Mouse (Mus musculus) neural tube, embryonic 14.5 days (tissue): Measurements from ENCODE around the gene Hhex. TPM values are rescaled to one million over a fixed set of nuclear protein-coding genes. Genes with fewer than 3 reads are reported as not detected.

ENCODE experiments used
- ATAC-seq: fragments of 200-750 bp; cut with Nextera tagmentation; 2 replicates; pipeline ENCODE4 v1.8.0; 2017; ENCODE audit warnings: low read depth, mild to moderate bottlenecking, moderate TSS enrichment, moderate library complexity
- H3K27ac ChIP-seq: fragments of 300-500 bp; sonication (generic); 2 replicates; pipeline ENCODE4 v1.5.1; 2014; ENCODE audit warnings: low read depth, mild to moderate bottlenecking, control low read depth, low read length, moderate library complexity, mixed read lengths
- H3K27me3 ChIP-seq: fragments of 300-500 bp; sonication (generic); 2 replicates; pipeline ENCODE4 v1.6.1; 2014; ENCODE audit warnings: low read length; ENCODE audit not compliant: control insufficient read depth, insufficient read depth
- H3K36me3 ChIP-seq: fragments of 300-500 bp; sonication (generic); 2 replicates; pipeline ENCODE4 v1.6.1; 2014; ENCODE audit warnings: low read length, mixed read lengths; ENCODE audit not compliant: control insufficient read depth, insufficient read depth
- H3K4me1 ChIP-seq: fragments of 300-500 bp; sonication (generic); 2 replicates; pipeline ENCODE4 v1.6.1; 2014; ENCODE audit warnings: low read length; ENCODE audit not compliant: control insufficient read depth, insufficient read depth
- H3K4me2 ChIP-seq: fragments of 300-500 bp; sonication (generic); 2 replicates; pipeline ENCODE4 v1.6.1; 2014; ENCODE audit warnings: mild to moderate bottlenecking, low read depth, low read length, control low read depth
- H3K4me3 ChIP-seq: fragments of 300-500 bp; sonication (generic); 2 replicates; pipeline ENCODE4 v1.5.1; 2014; ENCODE audit warnings: low read depth, low read length, control low read depth, mixed read lengths
- H3K9ac ChIP-seq: fragments of 300-500 bp; sonication (generic); replicated peaks from 2 replicates; pipeline ENCODE4 v1.6.1; 2014; ENCODE audit warnings: low read depth, mild to moderate bottlenecking, control low read depth, low read length, mixed read lengths
- H3K9me3 ChIP-seq: fragments of 300-500 bp; sonication (generic); 2 replicates; pipeline ENCODE4 v1.6.1; 2016; ENCODE audit warnings: low read length; ENCODE audit not compliant: control insufficient read depth
- WGBS: fragments of 180-500 bp; shearing (Covaris S2); extraction: QIAGEN DNeasy Blood & Tissue Kit; methylation state at CpG from one replicate; pipeline ENCODE4 v1.1.7; 2014; 5-methylcytosine and 5-hydroxymethylcytosine counted together
- polyA plus RNA-seq: library from polyadenylated mRNA; unstranded; fragments of >200 nt; fragmentation: Nextera tagmentation; extraction: Ambion mirVana; gene quantifications from 2 replicates; pipeline ENCODE4 v1.2.1, GENCODE M21; 2014

Hhex gene
- polyA plus RNA-seq, 1 experiment from 2014 or later: 1.8 TPM

GRCm38 (mm10) chr19:37432868-37433570 lies 1.6 kb upstream of the Hhex start:
- H3K9ac ChIP-seq: no peak overlapping the region
- H3K4me1 ChIP-seq: peaks cover 6% of the 10 kb centered on the region; the same call in 1 of the 2 replicates
- no peak for ATAC-seq

GRCm38 (mm10) chr19:37433895-37434262 lies 731 bp upstream of the Hhex start:
- H3K27me3 ChIP-seq: peaks cover 53% of the 10 kb centered on the region
- peaks cover 6% of the 10 kb centered on the region; the same call in 1 of the 2 replicates for H3K4me1 ChIP-seq
- H3K4me3 ChIP-seq: peak overlapping the region; percentile 33; the same call in 1 of the 2 replicates
- peak; percentile 22; the same call in 1 of the 2 replicates for ATAC-seq
- H3K4me2 ChIP-seq: no peak overlapping the region; the same call in 1 of the 2 replicates
- no peaks in the 10 kb centered on the region for H3K9me3 ChIP-seq
- no peak overlapping the region for H3K27ac ChIP-seq
- no peaks in the 10 kb centered on the region for H3K36me3 ChIP-seq
- no peak overlapping the region for H3K9ac ChIP-seq
- WGBS: 2% methylated on average over 14 of the region's 14 CpGs

More at GRCm38 (mm10) chr19:37432868-37433570, 1.6 kb upstream of the Hhex start:
- Histone ChIP-seq H3K27me3 (peaks cover 51% of the 10 kb centered on the region), H3K36me3 (no peaks in the 10 kb centered on the region), H3K9me3 (no peaks in the 10 kb centered on the region), H3K4me2 (no peak overlapping the region), H3K27ac (no peak overlapping the region), H3K4me3 (no peak overlapping the region)
- WGBS: 21% methylated on average over 16 of the region's 16 CpGs

DNA sequence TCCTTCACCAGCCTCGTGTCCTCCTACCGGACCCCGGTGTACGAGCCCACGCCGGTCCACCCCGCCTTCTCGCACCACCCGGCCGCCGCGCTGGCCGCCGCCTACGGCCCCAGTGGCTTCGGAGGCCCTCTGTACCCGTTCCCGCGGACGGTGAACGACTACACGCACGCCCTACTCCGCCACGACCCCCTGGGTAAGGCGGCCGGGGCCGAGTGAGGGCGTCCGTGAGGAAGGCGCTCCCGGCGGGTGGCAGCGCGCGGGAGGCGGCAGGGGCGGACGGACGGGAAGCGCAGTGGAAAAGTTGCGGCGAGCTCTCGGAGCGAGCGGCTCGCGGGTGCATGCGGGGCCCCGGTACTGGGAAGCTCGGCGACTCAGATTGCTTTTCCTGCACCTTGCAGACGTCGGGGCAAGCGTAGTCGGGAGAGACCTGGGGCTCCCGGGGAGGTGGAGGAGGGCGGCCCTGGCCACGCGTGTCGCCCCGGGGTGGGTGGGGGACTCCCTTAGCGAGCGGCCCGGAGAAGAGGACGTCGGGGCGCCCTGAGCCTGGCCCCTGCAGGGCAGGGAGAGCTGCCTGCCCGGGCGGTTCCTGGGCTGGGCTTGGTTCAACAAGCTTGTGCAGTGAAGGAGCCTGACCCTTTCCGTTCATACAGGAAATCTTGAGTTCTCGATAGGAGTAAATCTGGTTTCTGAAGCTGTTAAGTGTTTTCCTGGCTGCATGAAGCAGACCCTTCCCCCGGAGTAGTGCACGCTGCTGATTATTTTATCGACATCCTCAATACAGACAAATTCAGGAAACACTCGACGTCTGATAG lies 637 bp downstream of the Hhex start:
- Histone ChIP-seq H3K4me2 (peak overlapping the region; percentile 42), H3K4me1 (peaks cover 6% of the 10 kb centered on the region; the same call in 1 of the 2 replicates), H3K27ac (no peak overlapping the region), H3K27me3 (peaks cover 55% of the 10 kb centered on the region), H3K4me3 (peak overlapping the region; percentile 33), H3K9me3 (no peaks in the 10 kb centered on the region), H3K9ac (no peak overlapping the region; the same call in 1 of the 2 replicates), H3K36me3 (no peaks in the 10 kb centered on the region)
- under 1% methylated on average over 74 of the region's 77 CpGs for WGBS
- peak; percentile 23; the same call in 1 of the 2 replicates for ATAC-seq

- Histone ChIP-seq H3K4me2 (no peak overlapping the region), H3K4me1 (peaks cover 6% of the 10 kb centered on the region; the same call in 1 of the 2 replicates), H3K4me3 (no peak overlapping the region; the same call in 1 of the 2 replicates), H3K27ac (no peak overlapping the region), H3K27me3 (peaks cover 55% of the 10 kb centered on the region), H3K9me3 (no peaks in the 10 kb centered on the region), H3K9ac (no peak overlapping the region), H3K36me3 (no peaks in the 10 kb centered on the region)
- no peak for ATAC-seq
- WGBS: 4% methylated on average over 10 of the region's 10 CpGs
These were observed 1.2 kb downstream of the Hhex start for GRCm38 (mm10) chr19:37435853-37436174.

GRCm38 (mm10) chr19:37436514-37437288 lies 2.1 kb downstream of the Hhex start:
- 5% methylated on average over 28 of the region's 28 CpGs for WGBS
- Histone ChIP-seq H3K9ac (no peak overlapping the region), H3K27ac (no peak overlapping the region), H3K9me3 (no peaks in the 10 kb centered on the region), H3K36me3 (no peaks in the 10 kb centered on the region), H3K27me3 (peaks cover 55% of the 10 kb centered on the region), H3K4me3 (no peak overlapping the region), H3K4me1 (peaks cover 6% of the 10 kb centered on the region; the same call in 1 of the 2 replicates), H3K4me2 (no peak overlapping the region)
- no peak for ATAC-seq

DNA sequence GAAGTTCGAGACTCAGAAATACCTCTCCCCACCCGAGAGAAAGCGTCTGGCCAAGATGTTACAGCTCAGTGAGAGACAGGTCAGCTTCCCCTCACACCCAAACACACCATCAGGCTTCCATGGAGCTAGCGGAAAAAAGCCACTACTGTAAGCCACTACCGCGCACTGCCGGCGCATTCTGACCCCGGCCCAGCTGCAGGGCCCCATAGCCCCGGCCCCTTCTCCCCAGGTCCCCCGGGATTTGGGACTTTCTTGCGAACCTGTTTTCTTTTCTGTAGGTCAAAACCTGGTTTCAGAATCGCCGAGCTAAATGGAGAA lies 2.6 kb downstream of the Hhex start:
- Histone ChIP-seq H3K9ac (no peak overlapping the region), H3K27ac (no peak overlapping the region), H3K4me2 (no peak overlapping the region), H3K27me3 (peaks cover 51% of the 10 kb centered on the region), H3K4me3 (no peak overlapping the region), H3K9me3 (no peaks in the 10 kb centered on the region), H3K36me3 (no peaks in the 10 kb centered on the region), H3K4me1 (peaks cover 6% of the 10 kb centered on the region; the same call in 1 of the 2 replicates)
- 7% methylated on average over 14 of the region's 14 CpGs for WGBS
- ATAC-seq: no peak

DNA sequence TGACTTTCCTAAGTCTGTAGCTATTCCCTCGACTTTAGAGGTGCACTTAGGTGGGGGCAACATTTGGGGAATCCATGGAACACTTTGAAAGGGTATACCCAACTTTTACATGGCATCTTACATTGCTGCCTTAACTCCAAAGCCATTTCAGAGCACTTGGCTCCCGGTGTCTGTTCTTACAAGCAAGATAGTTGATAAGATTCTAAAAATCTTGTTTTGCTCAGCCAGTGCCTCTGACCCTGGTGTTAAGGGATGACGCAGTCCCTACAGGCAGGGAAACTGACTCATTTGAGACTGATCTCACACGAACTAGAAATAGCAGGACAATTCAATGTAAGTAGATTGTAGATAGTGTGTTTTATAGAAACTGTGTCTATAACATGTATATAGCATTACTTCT lies 5.6 kb downstream of the Hhex start:
- WGBS: 75% methylated on average over 4 of the region's 4 CpGs
- Histone ChIP-seq H3K4me2 (no peak overlapping the region), H3K9me3 (no peaks in the 10 kb centered on the region), H3K27me3 (peaks cover 24% of the 10 kb centered on the region), H3K27ac (no peak overlapping the region), H3K9ac (no peak overlapping the region), H3K4me3 (no peak overlapping the region), H3K4me1 (peaks cover under 1% of the 10 kb centered on the region; the same call in 1 of the 2 replicates), H3K36me3 (no peaks in the 10 kb centered on the region)
- ATAC-seq: no peak

GRCm38 (mm10) chr19:37440708-37441475 lies 6.3 kb downstream of the Hhex start:
- H3K4me2 ChIP-seq: no peak overlapping the region
- no peak overlapping the region for H3K9ac ChIP-seq
- ATAC-seq: no peak
- H3K4me1 ChIP-seq: no peaks in the 10 kb centered on the region
- H3K4me3 ChIP-seq: no peak overlapping the region
- H3K9me3 ChIP-seq: no peaks in the 10 kb centered on the region
- no peaks in the 10 kb centered on the region for H3K36me3 ChIP-seq
- H3K27ac ChIP-seq: no peak overlapping the region
- 73% methylated on average over 14 of the region's 16 CpGs for WGBS
- H3K27me3 ChIP-seq: peaks cover 18% of the 10 kb centered on the region
